Mouse (Mus musculus): ENCODE data around the gene Olfr1278.

DNA sequence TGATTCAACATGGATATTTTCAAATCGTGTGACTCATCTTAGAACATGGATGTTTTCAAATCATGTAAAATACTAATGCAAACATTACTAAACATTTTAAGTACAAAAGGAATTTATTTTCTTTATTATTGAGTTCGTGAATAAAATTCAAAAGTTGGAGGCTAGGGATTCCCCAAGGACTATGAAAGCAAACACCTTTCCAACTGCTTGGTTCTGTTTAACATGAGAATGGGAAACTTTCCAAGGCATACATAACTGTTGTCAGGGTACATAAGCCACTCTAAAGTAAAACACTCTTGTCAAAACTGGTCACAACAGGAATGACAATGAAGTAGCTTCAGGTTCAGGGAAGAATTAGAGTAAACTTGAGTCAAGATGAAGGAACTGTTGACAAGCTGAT, 36.3 kb downstream of the Olfr1278 start, which contains the start of gene Olfr1281:
- TF ChIP-seq POLR2A (IDR thresholded peaks at IDR 0.05; ENCODE audit: low read depth, low read length) (no peak), MEF2A (IDR thresholded peaks at IDR 0.05; ENCODE audit: borderline replicate concordance, low read depth, low read length) (no peak), ELF1 (IDR thresholded peaks at IDR 0.05; ENCODE audit: low read depth, low read length) (no peak), EP300 (IDR thresholded peaks at IDR 0.05; ENCODE audit: low read length) (no peak), CTCF (conservative IDR thresholded peaks at IDR 0.05 in 1 of 2, IDR thresholded peaks at IDR 0.05 in 1 of 2; ENCODE audit: low read depth in 2 of 2, low read length in 2 of 2) (no peak), ZNF384 (IDR thresholded peaks at IDR 0.05; ENCODE audit: low read depth, low read length) (no peak), USF1 (IDR thresholded peaks at IDR 0.05; ENCODE audit: low read depth, low read length) (no peak), POLR2AphosphoS2 (IDR thresholded peaks at IDR 0.05; ENCODE audit: low read depth, low read length) (no peak), MAZ (IDR thresholded peaks at IDR 0.05; ENCODE audit: low read depth, low read length) (no peak), KAT2A (IDR thresholded peaks at IDR 0.05; ENCODE audit: insufficient replicate concordance, low read length) (no peak), SMC3 (IDR thresholded peaks at IDR 0.05; ENCODE audit: low read depth, low read length) (no peak), ETS1 (conservative IDR thresholded peaks at IDR 0.05; ENCODE audit: low read depth, low read length) (no peak), ZC3H11A (IDR thresholded peaks at IDR 0.05; ENCODE audit: low read depth, low read length) (no peak)
